Mouse (Mus musculus) forebrain, embryonic 10.5 days (tissue): ENCODE measurements at regions not wholly inside any gene's neighbourhood (a gene's known extent, or its start where the extent isn't known, plus 50 kb on each side); places are given as distances from the start of the nearest gene placed in this dataset.

Experiments used
- DNase-seq: peaks from one replicate; pipeline ENCODE4 v3.0.0-alpha.2; 2017; ENCODE audit warnings: low spot score; ENCODE audit errors: extremely low spot score
- H3K27ac ChIP-seq: fragments of 300-500 bp; sonication (generic); 2 replicates; pipeline ENCODE4 v1.5.1; 2016; ENCODE audit warnings: mild to moderate bottlenecking
- H3K27me3 ChIP-seq: fragments of 300-500 bp; sonication (generic); 2 replicates; pipeline ENCODE4 v1.6.1; 2016; ENCODE audit warnings: mild to moderate bottlenecking; ENCODE audit not compliant: poor library complexity, severe bottlenecking
- H3K36me3 ChIP-seq: fragments of 300-500 bp; sonication (generic); replicated peaks from 2 replicates; pipeline ENCODE4 v1.6.1; 2016; ENCODE audit warnings: mild to moderate bottlenecking, moderate library complexity
- H3K4me1 ChIP-seq: fragments of 300-500 bp; sonication (generic); 2 replicates; pipeline ENCODE4 v1.6.1; 2016
- H3K4me3 ChIP-seq: fragments of 300-500 bp; sonication (generic); 2 replicates; pipeline ENCODE4 v1.5.1; 2016; ENCODE audit warnings: mild to moderate bottlenecking, moderate library complexity
- H3K9me3 ChIP-seq: fragments of 300-500 bp; sonication (generic); 2 replicates; pipeline ENCODE4 v1.6.1; 2016; ENCODE audit warnings: mild to moderate bottlenecking, moderate library complexity
- WGBS: fragments of 180-500 bp; shearing (Covaris S2); methylation state at CpG from one replicate; pipeline ENCODE4 v1.1.7; 2016; 5-methylcytosine and 5-hydroxymethylcytosine counted together

DNA sequence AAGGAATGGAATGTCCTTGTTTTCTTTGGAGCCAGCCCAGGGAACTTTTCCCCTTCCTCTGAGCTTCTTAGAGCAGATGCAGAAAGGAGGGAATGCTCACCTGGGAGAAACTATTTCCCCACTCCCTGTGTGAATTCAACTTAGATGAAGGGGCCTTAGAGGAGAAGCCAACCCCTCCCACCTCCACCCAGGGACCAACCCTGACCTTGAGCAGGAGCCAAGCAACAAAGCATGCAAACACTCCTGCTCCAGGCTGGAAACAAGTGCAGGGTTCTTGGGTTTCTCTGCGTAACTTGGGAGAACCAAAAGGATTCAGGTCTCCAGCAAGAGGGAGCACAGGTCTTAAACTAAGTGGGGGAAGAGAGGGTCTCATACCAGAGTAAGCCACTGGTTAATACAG is 98.0 kb upstream of the 9330182O14Rik start:
- Histone ChIP-seq H3K36me3 (no peaks in the 10 kb centered on the region), H3K27ac (no peak overlapping the region), H3K9me3 (no peaks in the 10 kb centered on the region), H3K4me1 (no peaks in the 10 kb centered on the region), H3K4me3 (no peak overlapping the region), H3K27me3 (no peaks in the 10 kb centered on the region)
- no peak for DNase-seq
- WGBS = 90% methylated on average over 1 of the region's 1 CpGs

- DNase-seq = no peak
- Histone ChIP-seq H3K36me3 (no peaks in the 10 kb centered on the region), H3K27me3 (no peaks in the 10 kb centered on the region), H3K27ac (no peak overlapping the region), H3K4me3 (no peak overlapping the region), H3K4me1 (no peaks in the 10 kb centered on the region), H3K9me3 (no peaks in the 10 kb centered on the region)
- WGBS = 79% methylated on average over 7 of the region's 7 CpGs
Measured at GRCm38 (mm10) chr15:40037266-40037665, 96.9 kb upstream of the 9330182O14Rik start.

GRCm38 (mm10) chr15:40046219-40046618 is 87.9 kb upstream of the 9330182O14Rik start:
- no peak for DNase-seq
- 66% methylated on average over 5 of the region's 5 CpGs for WGBS
- Histone ChIP-seq H3K27me3 (no peaks in the 10 kb centered on the region), H3K9me3 (no peaks in the 10 kb centered on the region), H3K4me1 (peaks cover 5% of the 10 kb centered on the region; the same call in 1 of the 2 replicates), H3K36me3 (no peaks in the 10 kb centered on the region), H3K27ac (no peak overlapping the region), H3K4me3 (no peak overlapping the region)

- H3K27me3 ChIP-seq = no peaks in the 10 kb centered on the region
- no peak overlapping the region for H3K27ac ChIP-seq
- no peaks in the 10 kb centered on the region for H3K36me3 ChIP-seq
- no peaks in the 10 kb centered on the region for H3K9me3 ChIP-seq
- 90% methylated on average over 1 of the region's 1 CpGs for WGBS
- peaks cover 5% of the 10 kb centered on the region; the same call in 1 of the 2 replicates for H3K4me1 ChIP-seq
- no peak overlapping the region for H3K4me3 ChIP-seq
- no peak for DNase-seq
Measured at GRCm38 (mm10) chr15:40047100-40047499, 87.1 kb upstream of the 9330182O14Rik start.

- Histone ChIP-seq H3K9me3 (no peaks in the 10 kb centered on the region), H3K4me3 (no peak overlapping the region), H3K27me3 (no peaks in the 10 kb centered on the region), H3K27ac (no peak overlapping the region), H3K4me1 (peaks cover 18% of the 10 kb centered on the region), H3K36me3 (no peaks in the 10 kb centered on the region)
- DNase-seq = no peak
- WGBS = 89% methylated on average over 2 of the region's 2 CpGs
Measured at GRCm38 (mm10) chr15:40068051-40068450, 66.1 kb upstream of the 9330182O14Rik start.

DNA sequence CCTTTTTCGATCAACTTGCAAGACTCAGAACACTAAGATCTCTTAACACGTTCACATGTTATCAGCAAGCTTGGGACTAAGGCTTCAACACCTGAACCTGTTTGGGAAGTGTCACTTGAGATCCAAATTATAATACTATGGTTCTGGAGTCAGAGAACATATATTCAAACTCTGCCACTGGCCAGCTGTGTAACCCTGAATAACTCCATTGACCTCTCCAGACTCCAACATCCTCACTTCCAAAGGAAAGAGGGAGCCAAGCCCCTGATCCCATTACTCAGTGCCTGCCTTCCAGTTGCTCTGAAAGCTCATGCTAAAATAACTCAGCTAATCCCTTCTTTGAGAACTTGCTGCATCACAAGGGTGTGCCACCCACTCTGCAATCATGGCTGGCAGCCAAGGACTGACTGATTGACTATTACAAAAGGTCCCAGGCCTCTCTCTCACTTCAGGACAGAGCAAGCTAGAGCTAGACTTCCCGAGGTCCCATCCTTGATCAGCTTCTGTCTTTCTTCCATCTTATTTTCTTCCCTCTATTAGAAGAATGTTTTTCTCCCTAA is 58.8 kb upstream of the 9330182O14Rik start:
- Histone ChIP-seq H3K9me3 (no peaks in the 10 kb centered on the region), H3K4me3 (no peak overlapping the region), H3K27me3 (no peaks in the 10 kb centered on the region), H3K27ac (no peak overlapping the region), H3K4me1 (peaks cover 8% of the 10 kb centered on the region), H3K36me3 (no peaks in the 10 kb centered on the region)
- no peak for DNase-seq
- 64% methylated on average over 3 of the region's 3 CpGs for WGBS

- WGBS = 89% methylated on average over 6 of the region's 6 CpGs
- H3K4me3 ChIP-seq = no peak overlapping the region
- no peak for DNase-seq
- H3K27me3 ChIP-seq = no peaks in the 10 kb centered on the region
- peaks cover 8% of the 10 kb centered on the region for H3K4me1 ChIP-seq
- H3K36me3 ChIP-seq = no peaks in the 10 kb centered on the region
- 0 out of 2 replicates have a peak, but pooled peaks cover 5% of the 10 kb centered on the region for H3K9me3 ChIP-seq
- no peak overlapping the region for H3K27ac ChIP-seq
Measured at GRCm38 (mm10) chr15:40079872-40080271, 54.3 kb upstream of the 9330182O14Rik start.
